Mouse (Mus musculus) myocyte (in vitro differentiated cells): ENCODE measurements at regions not wholly inside any gene's neighbourhood (a gene's known extent, or its start where the extent isn't known, plus 50 kb on each side); places are given as distances from the start of the nearest gene placed in this dataset.

Experiments used
- CEBPB ChIP-seq: IDR thresholded peaks from 2 replicates; pipeline ENCODE4 v1.6.1; 2011; ENCODE audit warnings: mild to moderate bottlenecking, moderate library complexity; ENCODE audit not compliant: poor library complexity, insufficient read depth, severe bottlenecking
- E2F4 ChIP-seq: IDR thresholded peaks from one replicate; pipeline ENCODE4 v1.6.1; 2011; ENCODE audit warnings: mild to moderate bottlenecking, control low read depth, moderate library complexity; ENCODE audit not compliant: insufficient read depth
- MAX ChIP-seq: IDR thresholded peaks from one replicate; pipeline ENCODE4 v1.6.1; 2011; ENCODE audit warnings: low read depth, mild to moderate bottlenecking, control low read depth
- MYOD1 ChIP-seq, 3 experiments: IDR thresholded peaks; one replicate each; pipeline ENCODE4 v1.6.1; 2011; ENCODE audit warnings: control low read depth in 2 of 3, low read depth in 2 of 3, mild to moderate bottlenecking in 2 of 3, moderate library complexity in 1 of 3; ENCODE audit not compliant: insufficient read length in 2 of 3, control insufficient read depth in 1 of 3
- MYOG ChIP-seq, 3 experiments: IDR thresholded peaks; one replicate each; pipeline ENCODE4 v1.6.1; 2011; ENCODE audit warnings: control low read depth in 2 of 3, low read depth in 2 of 3, mild to moderate bottlenecking in 2 of 3; ENCODE audit not compliant: insufficient read length in 2 of 3, control insufficient read depth in 1 of 3, insufficient read depth in 1 of 3
- POLR2A ChIP-seq: IDR thresholded peaks from one replicate; pipeline ENCODE4 v1.6.1; 2011; ENCODE audit warnings: low read depth, mild to moderate bottlenecking, control low read depth, moderate library complexity; ENCODE audit not compliant: insufficient read length
- POLR2AphosphoS2 ChIP-seq: IDR thresholded peaks from one replicate; pipeline ENCODE4 v1.6.1; 2011; ENCODE audit warnings: low read depth, control low read depth; ENCODE audit not compliant: insufficient read length
- REST ChIP-seq: IDR thresholded peaks from one replicate; pipeline ENCODE4 v1.6.1; 2011; ENCODE audit warnings: mild to moderate bottlenecking, control low read depth, moderate library complexity; ENCODE audit not compliant: insufficient read depth, insufficient read length
- SRF ChIP-seq: IDR thresholded peaks from one replicate; pipeline ENCODE4 v1.6.1; 2011; ENCODE audit warnings: low read depth; ENCODE audit not compliant: control insufficient read depth, insufficient read length
- TCF12 ChIP-seq: IDR thresholded peaks from one replicate; pipeline ENCODE4 v1.6.1; 2011; ENCODE audit warnings: mild to moderate bottlenecking, control low read depth; ENCODE audit not compliant: poor library complexity, insufficient read depth, severe bottlenecking
- TCF3 ChIP-seq: IDR thresholded peaks from one replicate; pipeline ENCODE4 v1.6.1; 2011; ENCODE audit warnings: low read depth, control low read depth; ENCODE audit not compliant: insufficient read length
- USF1 ChIP-seq: IDR thresholded peaks from one replicate; pipeline ENCODE4 v1.6.1; 2011; ENCODE audit warnings: low read depth, mild to moderate bottlenecking, control low read depth, moderate library complexity

DNA sequence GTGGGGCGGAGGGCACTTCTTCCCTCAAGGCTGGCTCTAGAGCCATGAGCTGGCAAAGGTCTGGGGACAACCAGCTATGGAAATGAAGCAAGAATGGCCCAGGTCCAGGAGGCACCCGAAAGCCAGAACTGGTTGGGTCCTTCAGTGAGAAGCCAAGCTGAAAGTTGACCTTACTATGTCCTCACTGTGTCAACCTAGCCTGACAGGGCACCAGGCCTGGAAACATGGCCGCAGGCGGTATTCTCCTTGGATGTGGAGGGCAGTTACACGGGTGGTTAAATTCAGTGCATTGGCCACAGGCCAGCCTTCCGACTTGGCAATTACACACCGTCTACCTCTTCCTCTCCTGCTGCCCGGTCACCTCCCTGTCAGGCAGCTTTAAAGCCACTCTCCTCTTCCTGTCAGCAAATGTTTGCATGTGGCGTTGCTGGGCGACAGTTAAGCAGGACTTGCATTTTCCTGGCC, 116.7 kb downstream of the H2al1j start:
- no peak for TF ChIP-seq USF1
- TF ChIP-seq POLR2A = no peak
- no peak for TF ChIP-seq MAX
- no peak for TF ChIP-seq E2F4
- no peak for TF ChIP-seq MYOG (IDR thresholded peaks at IDR 0.05; ENCODE audit: control insufficient read depth in 1 of 3, insufficient read depth in 1 of 3, insufficient read length in 2 of 3, low read depth in 2 of 3)
- no peak for TF ChIP-seq CEBPB
- TF ChIP-seq TCF12 = no peak
- no peak for TF ChIP-seq REST
- TF ChIP-seq POLR2AphosphoS2 = no peak
- no peak for TF ChIP-seq MYOD1 (IDR thresholded peaks at IDR 0.05; ENCODE audit: control insufficient read depth in 1 of 3, insufficient read length in 2 of 3, low read depth in 2 of 3)
- TF ChIP-seq TCF3 = no peak
- no peak for TF ChIP-seq SRF
